Mouse (Mus musculus): ENCODE data around the gene Zfp750.

Gene Zfp750

DNA sequence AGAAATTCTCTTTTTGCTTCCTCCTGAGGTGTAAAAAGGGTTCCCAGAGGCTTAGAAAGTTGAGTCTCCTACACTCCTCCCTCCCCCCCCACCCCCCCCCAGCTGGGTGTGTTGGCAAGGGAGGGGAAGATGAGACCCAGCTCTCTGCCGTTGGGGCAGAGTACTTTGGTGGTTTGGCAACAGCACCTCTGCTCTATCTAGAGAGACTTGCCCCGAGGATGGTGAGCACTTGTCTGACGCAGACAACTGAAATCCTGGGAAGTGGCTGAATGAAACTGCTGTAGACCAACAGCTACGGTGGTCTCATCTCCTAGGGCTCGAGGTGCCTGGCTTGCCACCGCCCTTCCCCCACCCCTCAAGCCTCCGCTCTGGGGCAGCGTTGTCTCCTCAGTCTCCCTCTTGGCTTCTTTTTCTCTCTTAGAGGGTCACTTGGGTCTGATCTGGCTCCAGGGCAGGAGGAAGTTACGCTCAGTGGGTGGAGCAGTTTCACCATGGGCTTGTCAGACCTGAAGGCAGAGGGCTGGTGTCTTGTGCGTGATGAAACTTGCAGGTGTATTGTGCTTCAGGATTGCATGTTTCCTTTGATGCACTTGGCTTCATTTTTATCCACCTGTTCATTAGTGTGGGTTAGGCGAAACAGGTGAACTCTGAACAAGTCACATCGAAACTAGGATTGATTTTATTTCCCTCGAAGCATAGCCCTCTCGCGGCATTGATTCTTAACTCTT, 39.5 kb downstream of the Zfp750 start:
- in situ Hi-C loops (cut with MboI, MseI): loop anchor here (5.0 kb wide), 2 partner anchors 78 to 328 kb away; no protein-coding TSS in a partner anchor

- in situ Hi-C loops (cut with MboI, MseI): loop anchor here (5.0 kb wide), 1 partner anchor 81 kb away; no protein-coding TSS in a partner anchor
Observed at GRCm38 (mm10) chr11:121475699-121476415, 43.3 kb downstream of the Zfp750 start.

GRCm38 (mm10) chr11:121474831-121475230, 44.3 kb downstream of the Zfp750 start:
- in situ Hi-C loops (cut with MboI, MseI): loop anchor here (5.0 kb wide), 1 partner anchor 82 kb away; no protein-coding TSS in a partner anchor

- in situ Hi-C loops (cut with MboI, MseI): no loop called here
Observed at GRCm38 (mm10) chr11:121467408-121467807, 51.7 kb downstream of the Zfp750 start.

Data from T-helper 1 cell (primary cell).